Mouse (Mus musculus) urinary bladder, postnatal 4 days (tissue): ENCODE results near the gene Mrto4.
"Not testable (repeated sequence)": the region's sequence is repeated elsewhere in the genome, so short reads cannot be mapped to it uniquely, and the experiment has no call there.

Experiments used
- DNase-seq, 2 experiments: peaks; one replicate each; pipeline ENCODE4 v3.0.0; 2021 to 2022; ENCODE audit warnings: low spot score in 2 of 2

Gene Mrto4

DNA sequence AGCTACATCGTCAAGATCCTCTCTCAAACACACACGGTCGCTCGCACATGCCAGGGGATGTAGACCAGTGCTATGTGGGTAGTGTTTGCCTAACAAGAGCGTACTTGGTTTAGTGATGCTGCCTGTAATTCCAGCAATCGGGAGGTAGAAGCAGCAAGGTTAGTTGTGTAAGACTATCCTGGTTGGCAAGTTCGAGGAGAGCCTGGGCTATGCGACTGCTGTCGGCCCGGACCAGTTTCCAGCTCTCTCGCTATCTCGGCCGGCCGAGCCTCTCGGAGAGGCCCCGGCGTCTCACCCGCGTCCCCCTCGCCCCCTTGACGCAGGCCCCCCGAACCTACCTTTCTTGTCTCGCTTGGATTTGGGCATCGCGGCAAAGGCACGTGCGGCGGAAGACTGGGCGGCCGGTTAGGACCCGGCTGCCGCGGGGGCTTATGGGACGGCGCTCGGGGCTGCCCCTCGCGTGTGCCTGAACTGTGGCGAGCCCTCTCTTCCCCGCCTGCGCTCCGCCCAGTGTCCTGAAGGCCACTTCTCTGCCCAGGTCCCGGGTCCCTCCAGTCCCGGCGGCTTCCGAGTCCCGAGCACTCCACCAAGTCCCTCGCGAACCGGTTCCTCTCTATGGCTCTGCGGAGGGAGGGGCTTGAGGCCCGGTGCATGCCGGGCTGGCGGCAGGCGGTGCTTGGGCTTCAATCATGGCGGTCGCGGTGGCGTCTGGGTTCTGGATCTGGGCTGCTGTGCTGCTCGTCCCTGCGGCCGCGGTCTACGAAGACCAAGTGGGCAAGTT lies at the start of gene Mrto4, which contains the start of the genes Emc1 and Ubr4:
Gene Mrto4, minus strand, starts transcription at position 646 of the 781 bp plus-strand sequence.
Gene Emc1, plus strand, starts transcription at position 657 of the 781 bp plus-strand sequence.
Gene Ubr4, plus strand, starts transcription at position 679 of the 781 bp plus-strand sequence.
- peak; percentile 81 to 85 for DNase-seq

DNA sequence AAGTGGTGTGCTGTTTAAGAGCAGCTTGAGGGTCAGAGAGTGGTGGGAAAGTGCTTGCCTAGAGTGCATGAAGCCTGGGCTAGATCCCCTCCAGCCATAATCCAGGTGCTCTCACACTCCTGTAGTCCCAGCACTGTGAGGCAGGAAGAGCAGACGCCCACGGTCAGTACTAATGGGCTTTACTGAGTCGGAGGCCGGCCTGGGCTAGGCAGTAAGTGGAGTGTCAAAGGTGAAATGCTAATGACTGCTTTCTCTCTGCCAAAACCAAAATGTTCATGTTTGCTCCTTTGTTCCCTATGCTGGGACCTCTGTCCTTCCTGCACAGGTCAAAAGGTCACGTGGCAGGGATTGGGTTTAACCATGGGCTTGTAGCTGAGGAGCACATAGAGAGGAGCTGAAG lies 48.1 kb upstream of the Mrto4 start:
- no peak for DNase-seq

DNA sequence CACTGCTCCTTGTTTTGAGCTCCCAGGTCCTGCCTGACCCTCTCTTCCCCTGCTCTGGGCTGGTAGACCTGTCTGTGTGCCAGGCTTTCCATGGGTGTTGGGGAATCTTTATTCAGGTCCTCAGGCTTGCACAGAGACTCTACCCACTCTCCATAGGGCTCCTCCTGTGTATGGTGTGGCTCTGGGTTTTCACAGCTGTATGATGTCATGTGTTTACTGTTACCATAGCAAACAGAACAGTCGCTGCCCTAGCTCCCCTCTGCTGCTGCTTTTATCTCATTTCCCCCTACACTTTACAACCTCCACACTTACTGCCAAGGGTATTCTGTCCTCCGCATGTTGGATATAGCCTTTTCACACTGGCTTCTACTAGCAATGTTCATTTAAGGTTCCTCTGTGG lies 43.1 kb upstream of the Mrto4 start:
- no peak for DNase-seq

DNA sequence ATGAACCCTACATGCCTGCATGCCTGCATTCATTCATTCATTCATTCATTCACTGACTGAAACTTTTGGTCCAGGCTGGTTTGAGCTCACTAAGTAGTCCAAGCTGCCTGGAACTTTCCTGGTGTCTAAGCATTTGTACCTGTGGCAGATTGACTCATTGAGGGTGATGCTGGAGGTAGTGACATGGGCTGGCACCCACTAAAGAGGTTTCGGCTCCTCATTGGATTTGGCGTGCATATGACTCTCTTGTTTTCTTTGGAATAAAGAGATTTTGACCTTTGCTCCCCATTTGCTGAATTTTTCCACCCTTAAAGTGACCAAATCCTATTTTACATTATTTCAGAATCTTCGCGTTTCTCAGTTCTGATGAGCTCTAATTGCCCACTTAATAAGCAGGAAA lies 37.2 kb upstream of the Mrto4 start:
- DNase-seq = no peak

DNA sequence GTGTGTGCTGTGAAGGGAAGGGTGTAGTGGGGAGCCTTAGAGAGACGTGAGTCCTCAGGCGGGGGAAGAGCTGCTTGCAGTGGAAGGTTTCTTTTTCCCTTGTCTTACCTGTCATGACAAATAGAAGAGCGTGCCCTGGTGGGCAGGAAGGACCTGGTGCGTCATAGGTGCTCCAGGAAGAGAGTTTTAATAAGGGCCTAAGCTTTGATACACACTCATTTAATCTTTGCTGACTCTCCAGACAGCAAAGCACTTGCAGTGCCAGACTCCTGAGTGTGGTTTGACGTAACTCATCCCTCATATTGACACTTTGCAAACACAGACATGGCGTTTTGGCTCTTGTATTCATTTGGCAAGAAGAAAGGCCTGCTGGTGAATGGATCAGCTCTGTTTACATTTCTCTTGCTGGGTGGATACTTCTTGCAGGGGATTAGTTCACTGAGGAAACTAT lies 34.5 kb upstream of the Mrto4 start:
- peak in 1 of 2 experiments; percentile 29 for DNase-seq

DNA sequence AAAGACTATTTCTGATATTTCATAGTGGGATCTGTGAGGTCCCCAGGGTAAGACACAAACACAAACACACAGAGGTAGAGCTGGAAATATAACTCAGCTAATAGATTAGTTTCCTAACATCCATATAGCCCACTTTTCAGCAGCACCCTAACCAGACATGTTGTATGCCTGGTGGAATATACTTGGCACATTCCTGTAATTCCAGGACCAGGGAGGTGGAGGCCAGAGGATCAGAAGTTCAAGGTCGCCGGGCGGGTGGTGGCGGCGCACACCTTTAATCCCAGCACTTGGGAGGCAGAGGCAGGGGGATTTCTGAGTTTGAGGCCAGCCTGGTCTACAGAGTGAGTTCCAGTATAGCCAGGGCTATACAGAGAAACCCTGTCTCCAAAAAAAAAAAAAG lies 33.5 kb upstream of the Mrto4 start:
- not testable (repeated sequence) for DNase-seq

DNA sequence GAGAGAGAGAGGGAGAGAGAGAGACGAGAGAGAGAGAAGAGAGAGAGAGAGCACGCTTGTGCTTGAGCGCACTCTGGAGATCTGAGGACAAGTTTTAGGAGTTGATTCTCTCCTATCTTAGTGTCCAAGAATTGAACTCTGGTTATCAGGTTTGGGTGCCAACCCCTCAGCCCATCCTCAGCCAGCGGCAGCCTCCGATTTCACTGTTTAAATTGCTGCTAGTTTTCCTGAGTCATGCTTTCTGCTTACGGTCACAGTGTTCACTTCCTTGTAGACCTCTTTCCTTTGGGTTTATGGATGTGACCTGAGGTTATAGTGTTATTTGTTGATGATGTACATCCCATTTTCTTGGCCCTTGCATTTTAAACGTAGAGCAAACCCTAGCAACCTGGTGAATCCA lies 29.9 kb upstream of the Mrto4 start:
- no peak for DNase-seq

DNA sequence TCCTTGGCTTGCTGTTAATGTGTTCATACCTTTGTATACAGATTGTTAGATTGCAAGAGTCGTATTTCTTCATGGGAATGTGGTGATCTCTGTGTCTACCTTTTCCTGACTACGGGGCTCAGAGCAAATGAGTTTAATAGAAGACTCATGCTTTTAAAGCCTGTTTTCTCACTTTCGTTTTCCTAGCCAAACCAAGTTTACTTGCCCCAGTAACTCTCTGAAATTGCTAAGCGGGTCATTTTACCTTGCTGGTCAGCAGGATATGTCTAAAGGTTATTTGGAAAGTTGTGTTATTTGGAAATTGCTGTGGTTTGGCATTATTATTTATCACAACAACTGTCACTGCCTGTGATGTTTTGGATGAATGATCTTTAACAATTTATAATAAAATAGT lies 29.1 kb upstream of the Mrto4 start:
- DNase-seq = no peak

DNA sequence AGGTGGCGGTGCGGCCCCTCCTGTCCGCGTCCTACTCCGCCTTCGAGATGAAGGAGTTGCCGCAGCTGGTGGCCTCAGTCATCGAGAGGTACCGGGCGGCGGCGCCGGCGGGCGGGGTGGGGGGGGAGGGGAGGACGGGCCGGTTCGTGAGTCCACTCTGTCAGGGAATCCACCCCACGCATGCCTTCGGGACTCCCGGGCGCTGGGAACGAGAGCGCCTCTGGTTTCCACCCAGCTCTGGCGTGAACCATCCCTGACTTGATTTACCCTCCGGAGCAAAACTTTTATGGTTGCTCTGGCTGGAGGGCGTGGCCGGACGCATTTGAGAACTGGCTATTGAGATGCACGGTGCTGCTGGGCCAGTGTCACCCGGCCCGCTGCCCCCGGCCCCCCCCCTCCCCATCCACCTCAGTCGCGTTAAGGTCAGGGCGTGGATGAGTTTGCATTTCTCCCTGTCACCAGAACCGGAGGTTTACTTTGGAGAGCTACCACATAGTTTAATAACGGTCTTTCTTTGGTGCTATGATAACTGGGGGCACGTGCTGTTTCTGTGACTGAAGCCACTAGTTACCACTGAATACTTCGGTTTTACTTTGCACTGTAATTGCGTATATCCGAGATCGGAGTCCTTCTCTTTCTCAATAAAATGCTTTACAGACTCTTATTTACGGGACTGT lies 28.5 kb upstream of the Mrto4 start:
- no peak for DNase-seq

DNA sequence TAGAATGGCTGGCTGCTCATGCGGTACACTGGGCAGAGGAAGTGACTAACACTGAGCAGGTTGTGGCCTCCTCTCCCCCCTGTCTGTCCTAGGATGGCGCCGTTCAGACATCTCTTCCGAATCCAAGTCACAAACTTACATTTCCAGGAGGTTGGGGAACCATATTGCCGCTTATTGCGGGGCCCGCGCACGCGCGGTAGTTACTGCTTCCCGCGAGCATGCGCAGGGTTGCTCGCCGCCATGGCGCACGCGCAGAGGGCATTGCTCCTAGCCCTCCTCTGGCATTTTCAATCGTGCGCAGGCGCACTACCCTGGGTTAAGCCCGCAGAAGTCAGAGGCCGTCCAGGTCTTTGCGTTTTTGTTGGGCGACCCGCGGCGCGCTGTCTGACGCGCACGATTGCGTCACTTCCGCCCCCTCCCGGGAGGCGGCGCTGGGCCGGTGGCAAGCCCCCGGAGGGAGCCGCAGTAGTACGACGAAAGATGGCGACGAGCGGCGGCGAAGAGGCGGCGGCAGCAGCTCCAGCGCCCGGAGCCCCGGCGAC lies 27.9 kb upstream of the Mrto4 start:
- DNase-seq = peak; percentile 99 to 100

DNA sequence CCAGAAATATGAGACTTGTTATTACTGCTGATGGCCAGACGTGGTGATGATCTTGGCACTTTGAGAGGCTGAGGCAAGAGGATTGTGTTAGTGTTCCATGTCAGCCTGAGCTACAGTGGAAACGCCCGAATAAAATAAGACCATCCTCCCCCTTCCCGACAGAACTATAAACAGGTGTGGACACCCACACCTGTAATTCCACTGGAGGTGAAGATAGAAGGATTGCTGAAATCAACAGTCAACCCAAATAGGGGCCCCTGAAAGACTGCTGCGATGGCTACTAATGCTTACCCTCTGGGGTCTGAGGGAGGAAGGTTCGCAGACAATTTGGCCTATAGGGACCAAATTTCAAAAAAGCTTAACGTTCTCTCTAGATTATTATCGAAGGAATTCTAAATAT lies 27.3 kb upstream of the Mrto4 start:
- no peak for DNase-seq

DNA sequence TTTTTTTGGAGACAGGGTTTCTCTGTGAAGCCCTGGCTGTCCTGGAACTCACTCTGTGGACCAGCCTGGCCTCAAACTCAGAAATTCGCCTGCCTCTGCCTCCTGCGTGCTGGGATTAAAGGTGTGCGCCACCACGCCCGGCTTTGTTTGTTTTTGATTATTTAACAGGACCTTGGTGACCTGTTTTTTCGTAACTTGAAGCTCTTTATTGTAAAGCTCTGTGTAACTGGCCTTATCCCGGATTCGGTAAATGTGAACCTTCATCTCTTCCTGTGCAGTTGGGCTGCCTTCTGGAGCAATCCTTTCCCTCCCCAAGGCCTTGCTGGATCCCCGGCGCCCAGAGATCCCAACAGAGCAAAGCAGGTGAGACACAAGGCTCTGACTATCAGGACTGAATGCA lies 21.2 kb upstream of the Mrto4 start:
- DNase-seq = no peak

DNA sequence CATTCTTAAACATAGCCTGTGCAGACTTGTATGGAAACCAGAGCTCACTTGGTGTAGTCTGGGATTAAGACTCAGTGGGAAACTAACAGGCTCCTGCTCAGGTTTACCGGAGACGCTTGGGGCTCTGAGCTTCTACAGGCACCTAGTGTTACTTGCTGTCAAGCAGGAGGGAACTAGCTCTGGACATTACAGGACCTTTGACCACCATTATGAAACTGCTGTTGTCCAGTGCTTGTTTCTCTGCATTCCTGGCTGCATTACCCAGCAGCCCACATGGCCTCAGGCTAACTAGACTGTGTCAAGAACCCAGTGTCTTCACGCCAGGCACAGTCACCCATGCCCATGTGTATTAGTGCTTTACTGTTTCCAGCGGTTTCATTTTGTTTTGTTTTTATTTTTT lies 20.8 kb upstream of the Mrto4 start:
- no peak for DNase-seq

DNA sequence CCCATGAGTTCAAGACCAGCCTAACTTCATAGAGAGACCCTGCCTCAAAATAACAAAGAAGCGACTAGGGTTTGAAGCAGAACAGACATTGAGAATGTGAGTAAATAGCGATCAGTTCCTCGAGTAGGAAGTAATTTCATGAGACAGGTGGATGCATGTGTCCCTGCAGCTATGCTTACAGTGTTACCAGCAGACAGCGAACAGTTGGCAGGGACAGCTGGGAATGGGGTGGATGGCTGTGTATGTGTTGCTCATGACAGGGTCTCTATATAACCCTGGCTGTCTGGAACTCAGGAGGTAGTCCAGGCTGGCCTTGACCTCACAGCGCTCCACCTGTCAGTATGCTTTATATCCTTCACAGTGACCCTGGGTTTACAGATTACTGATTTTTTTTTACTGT lies 15.7 kb upstream of the Mrto4 start:
- DNase-seq = no peak

DNA sequence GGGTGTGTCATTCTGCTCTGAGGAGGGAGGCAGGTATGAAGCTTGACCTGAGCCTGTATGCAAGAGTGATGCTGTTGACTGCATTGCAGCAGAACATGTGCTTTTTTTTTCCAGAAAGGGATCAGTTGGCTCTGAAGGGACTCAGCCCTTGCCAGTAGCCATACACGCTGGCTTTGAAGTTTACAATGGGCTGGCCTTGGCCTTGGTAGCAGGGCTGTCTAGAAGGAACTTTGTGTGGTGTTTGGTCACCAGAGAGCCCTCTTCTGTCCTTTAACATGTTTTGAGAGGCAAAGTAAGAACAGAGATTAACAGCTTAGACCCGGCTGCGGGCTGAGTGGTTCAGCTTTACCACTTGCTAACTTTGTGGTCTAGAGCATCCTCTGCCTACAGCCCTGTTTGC lies 15.0 kb upstream of the Mrto4 start:
- DNase-seq = no peak

DNA sequence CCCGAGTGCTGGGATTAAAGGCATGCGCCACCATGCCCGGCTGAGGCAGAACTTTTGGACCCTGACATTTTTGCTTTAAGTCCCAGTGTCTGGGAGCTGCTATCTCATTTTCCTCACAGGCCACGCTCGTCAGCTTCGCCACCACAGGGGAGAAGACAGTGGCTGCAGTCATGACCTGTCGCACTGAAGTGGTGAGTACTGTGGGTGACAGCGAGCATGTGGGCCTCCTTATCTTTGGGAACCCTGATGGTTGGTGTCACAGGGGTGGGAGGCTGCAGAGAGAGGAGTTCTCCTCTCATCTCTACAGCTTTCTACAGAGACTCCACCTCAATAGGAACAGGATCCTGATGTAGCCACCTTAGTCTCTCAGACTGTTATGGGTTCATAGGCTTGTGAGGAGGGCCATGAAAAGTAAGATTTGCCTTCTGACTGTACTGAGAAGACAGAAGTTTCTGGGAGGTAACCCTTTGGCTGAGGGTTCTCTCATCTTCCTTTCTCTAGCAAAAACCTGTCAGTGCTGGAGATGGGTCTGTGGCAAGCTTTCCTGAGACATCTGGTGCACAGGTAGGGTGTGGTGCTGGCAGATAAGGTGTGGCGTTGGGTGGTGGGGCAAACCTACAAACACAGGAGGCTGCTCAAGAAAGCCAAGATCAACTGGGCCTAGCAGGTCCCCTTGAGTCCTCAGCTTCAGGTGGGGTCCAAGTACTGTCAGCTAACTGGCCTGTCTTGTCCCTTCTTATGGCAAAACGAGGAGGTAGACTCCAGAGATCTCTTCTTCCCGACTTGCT lies 8.6 kb upstream of the Mrto4 start:
- DNase-seq = no peak

DNA sequence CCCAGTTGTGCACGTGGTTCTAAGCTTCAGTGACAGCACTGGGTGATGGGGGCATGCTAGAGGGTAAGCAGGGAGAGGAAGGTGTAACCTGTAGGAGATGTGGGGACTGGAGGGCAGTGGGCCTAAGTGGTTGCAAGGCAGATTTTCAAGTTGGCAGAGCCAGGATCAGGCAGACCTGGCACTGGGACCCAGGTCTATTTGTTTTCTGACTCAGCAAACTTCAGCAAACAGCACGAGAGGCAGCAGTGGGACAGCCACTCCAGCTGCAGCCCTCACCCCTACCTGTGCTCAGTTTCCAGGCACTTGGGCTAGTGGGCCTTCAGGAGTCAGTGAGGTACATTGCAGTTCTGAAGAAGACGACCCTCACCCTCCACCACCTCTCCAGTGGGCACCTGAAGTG lies 4.8 kb upstream of the Mrto4 start:
- no peak for DNase-seq

DNA sequence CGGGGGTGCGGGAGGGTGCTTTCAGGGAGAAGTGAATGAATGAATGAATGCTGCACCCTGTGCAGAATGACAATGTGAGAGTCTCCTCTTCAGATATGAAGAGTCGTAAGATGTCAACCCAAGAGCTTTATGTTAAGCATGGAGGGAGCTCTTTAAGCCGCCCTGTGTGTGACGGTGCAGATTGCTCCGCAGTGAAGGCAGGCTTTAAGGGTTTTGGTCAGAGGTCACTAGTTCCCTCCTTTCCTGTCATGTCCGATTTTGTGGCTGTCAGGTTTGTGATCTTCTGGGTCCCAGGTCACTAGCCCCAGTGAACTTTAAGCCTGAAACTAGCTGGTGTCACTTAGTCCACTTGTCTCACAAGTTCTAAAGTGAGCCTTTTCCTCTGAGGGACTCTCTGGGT lies 456 bp upstream of the Mrto4 start:
- DNase-seq = no peak

DNA sequence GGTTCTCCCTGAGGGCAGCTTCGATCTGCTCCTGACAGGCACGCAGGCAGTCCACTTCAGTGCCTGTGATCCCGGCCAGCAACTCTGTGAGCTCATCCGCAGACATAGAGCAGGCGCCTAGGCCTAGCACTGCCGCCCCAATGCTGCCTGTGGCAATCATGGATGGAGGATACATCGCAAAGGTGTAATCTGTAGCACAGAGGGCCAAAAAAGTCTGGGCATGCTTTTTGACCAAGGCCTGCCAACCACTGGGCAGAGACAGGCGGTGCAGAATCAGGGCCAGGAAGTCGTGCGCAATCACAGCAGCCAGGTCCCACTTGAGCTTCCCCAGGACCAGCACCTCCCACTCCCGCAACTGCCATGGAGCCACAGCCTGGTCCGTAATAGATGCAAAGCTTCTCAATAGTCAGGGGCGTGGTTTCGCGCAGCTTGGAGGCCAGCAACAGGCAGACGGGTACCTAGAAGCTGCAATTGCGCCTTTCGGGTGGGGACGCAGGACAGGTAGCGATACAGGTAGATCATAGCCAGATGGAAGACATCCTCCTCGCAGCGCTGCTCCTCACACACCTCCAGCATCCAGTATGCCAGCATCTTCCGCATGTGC lies 6.9 kb downstream of the Mrto4 start:
- DNase-seq = no peak

DNA sequence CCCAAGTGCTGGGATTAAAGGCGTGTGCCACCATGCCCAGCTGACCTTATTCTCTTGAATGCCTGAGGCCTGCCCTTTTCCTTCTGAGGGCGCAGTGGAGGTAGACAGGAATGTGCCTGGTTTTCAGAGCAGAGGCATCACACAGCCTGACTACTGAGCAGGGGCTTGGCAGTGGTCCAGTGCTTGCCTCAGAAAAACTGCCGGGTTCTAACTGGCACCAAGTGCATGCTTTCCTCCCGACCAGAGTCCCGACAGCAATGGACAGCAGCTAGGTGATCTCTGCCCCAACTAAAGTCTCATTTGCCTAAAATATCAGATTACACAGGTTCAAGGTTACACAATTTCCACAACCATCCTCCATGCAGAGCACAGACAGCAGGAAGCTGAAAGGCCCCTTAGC lies 8.7 kb downstream of the Mrto4 start:
- DNase-seq = no peak

DNA sequence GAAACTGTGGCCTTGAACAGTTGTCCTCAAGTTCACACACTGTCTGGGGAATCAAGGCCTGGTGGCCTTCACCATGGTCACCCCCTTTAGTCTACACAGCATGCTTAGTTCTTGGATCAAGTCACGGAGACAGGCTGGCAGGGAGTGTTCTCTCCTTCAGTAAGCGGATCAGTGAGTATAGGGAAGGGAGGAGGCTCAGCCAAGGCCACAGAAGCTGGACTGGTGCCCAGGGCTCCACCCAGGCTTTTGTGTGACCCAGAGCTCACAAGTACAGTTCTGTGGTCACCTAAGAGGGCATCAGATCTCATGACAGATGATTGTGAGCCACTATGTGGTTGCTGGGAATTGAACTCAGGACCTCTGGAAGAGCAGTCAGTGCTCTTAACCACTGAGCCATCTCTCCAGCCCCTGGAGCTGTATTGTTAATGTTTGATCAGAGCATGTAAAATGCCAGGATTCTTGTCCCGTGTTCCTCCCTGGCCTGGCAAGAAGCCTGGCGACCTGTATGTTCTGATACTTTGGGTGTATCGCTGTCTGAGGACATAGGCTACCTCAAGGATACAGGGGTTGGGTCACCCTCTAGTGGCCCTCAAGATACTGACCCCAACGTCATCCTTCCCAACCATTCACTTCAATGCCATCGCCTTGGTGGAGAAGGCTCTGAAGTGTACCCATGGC lies 10.7 kb downstream of the Mrto4 start:
- DNase-seq = no peak
